Mouse (Mus musculus): Measurements from ENCODE around the gene Flywch1.

DNA sequence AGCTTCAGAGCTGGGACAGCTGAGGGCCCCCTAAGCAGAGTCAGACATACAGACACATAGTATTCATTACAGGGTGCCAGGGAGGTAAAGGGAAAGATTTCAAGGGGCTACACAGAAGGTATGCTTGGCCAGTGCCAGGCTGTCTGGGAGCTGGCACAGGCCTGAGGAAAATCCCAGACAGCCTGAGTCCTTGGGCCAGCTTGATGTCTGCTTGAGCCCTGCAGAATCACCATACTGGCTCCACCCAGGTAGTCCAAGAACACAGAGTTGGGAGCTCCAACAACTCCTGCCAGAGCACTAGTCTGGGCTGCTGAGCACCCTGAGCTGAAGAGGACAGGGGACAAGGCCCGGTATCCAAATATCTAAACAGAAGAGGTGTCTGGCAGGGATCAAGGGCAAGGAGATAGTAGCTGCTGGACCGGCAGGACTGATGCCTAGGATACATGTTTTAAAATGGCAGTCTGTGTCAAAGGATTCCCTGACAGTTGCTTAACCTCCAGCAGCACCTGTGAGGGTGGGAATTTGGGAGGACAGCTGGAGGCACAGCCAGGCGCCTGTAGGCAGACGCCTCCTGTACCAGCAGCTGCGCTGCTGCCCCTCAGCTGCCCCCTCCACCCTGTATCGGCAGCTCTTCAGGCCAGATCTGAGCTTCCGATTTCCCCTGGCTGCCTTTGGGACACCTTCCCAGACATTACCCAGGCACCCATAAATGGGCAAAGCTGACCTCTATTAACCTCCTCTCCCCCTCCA lies 48.9 kb downstream of the Flywch1 start, which contains the start of gene 1520401A03Rik:
- TF ChIP-seq POLR2A (IDR thresholded peaks at IDR 0.05; ENCODE audit: borderline replicate concordance, insufficient read depth, low read length) = no peak
- no peak for TF ChIP-seq CTCF (IDR thresholded peaks at IDR 0.05; ENCODE audit: borderline replicate concordance, insufficient read depth, low read depth, low read length)

Measured in cerebellum, adult 2 months (tissue).